Mouse (Mus musculus): ENCODE measurements around the gene Rbbp8nl.

DNA sequence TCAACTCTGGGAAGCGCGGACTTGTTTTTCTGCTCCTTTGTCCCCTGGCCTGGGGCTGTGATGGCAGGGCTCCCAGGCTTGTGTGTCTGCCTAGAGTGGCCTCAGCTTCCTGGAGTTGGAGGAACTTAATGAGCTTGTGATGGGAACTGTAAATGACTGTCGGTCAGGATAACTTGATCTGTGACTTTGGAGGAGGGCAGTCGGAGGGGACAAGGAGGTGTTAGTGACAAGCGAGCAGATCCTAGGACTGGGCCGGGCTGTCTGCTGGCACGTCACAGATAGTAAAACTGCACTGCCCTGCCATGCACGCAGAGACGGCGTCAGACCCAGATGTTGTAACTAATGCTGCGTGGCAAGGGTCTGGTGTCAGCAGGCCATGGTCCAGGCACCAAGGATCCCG is 13.8 kb upstream of the Rbbp8nl start:
- TF ChIP-seq CTCF (IDR thresholded peaks at IDR 0.05; ENCODE audit: low read depth): no peak
- no peak for TF ChIP-seq EP300 (IDR thresholded peaks at IDR 0.05; ENCODE audit: low read depth)

All from heart, postnatal 0 days (tissue).